In genomic region chr11:117275999-117276398, GRCm38 (mm10) we compare ENCODE assay signal across 9 mouse cellular contexts.
DNase-seq lines count a peak whose midpoint lies in the region; ATAC-seq lines count a peak whose summit lies in the region.
"Had no signal": no experiment of that assay in that cellular context is flagged by ENCODE, and none has a peak within 500 bp of the region (broad histone marks: within the 10 kb centered on the region; RNA-seq: fewer than 3 reads in every experiment).

No protein-coding gene starts in this region.

- H3K27me3 ChIP-seq in neural tube, embryonic 11.5 days (ENCODE audit: control insufficient read depth, insufficient read depth, low read length), result no peaks in the 10 kb centered on the region
- H3K27me3 ChIP-seq in forebrain, embryonic 16.5 days (replicated peaks; ENCODE audit: control insufficient read depth, insufficient read depth, low read length), result no peaks in the 10 kb centered on the region
- H3K27me3 ChIP-seq in hindbrain, embryonic 15.5 days, result no peaks in the 10 kb centered on the region
- H3K27me3 ChIP-seq in lung, embryonic 16.5 days (ENCODE audit: control insufficient read depth, insufficient read depth, low read depth, low read length), result no peaks in the 10 kb centered on the region

- DNase-seq in neural tube, embryonic 11.5 days (ENCODE audit: low spot score), result no peak
- DNase-seq in neural tube, embryonic 10.5 days (ENCODE audit: extremely low spot score, low spot score), result no peak
- no peak for DNase-seq in left cerebral cortex, adult 9 months (ENCODE audit: low spot score in 2 of 2)
- DNase-seq in retina, embryonic 14.5 days (ENCODE audit: low spot score), result no peak
- no peak for DNase-seq in left cerebral cortex, postnatal 36 days (ENCODE audit: low spot score in 2 of 2)

- no peak overlapping the region for H3K4me2 ChIP-seq in neural tube, embryonic 11.5 days (ENCODE audit: low read depth)
- no peak overlapping the region for H3K4me2 ChIP-seq in forebrain, embryonic 16.5 days (ENCODE audit: low read length)
- H3K4me2 ChIP-seq in hindbrain, embryonic 15.5 days, result no peak overlapping the region
- no peak overlapping the region for H3K4me2 ChIP-seq in lung, embryonic 16.5 days (ENCODE audit: low read depth, low read length)

- 45% methylated on average over 6 of the region's 6 CpGs for WGBS in neural tube, embryonic 11.5 days
- 14% methylated on average over 6 of the region's 6 CpGs for WGBS in forebrain, embryonic 16.5 days
- 23% methylated on average over 6 of the region's 6 CpGs for WGBS in hindbrain, embryonic 15.5 days
- 42% methylated on average over 6 of the region's 6 CpGs for WGBS in lung, embryonic 16.5 days

- no peaks in the 10 kb centered on the region; the same call in 1 of the 2 replicates for H3K36me3 ChIP-seq in neural tube, embryonic 11.5 days (ENCODE audit: control insufficient read depth, insufficient read depth, low read length)
- H3K36me3 ChIP-seq in forebrain, embryonic 16.5 days (ENCODE audit: control insufficient read depth, insufficient read depth), result no peaks in the 10 kb centered on the region
- no peaks in the 10 kb centered on the region for H3K36me3 ChIP-seq in hindbrain, embryonic 15.5 days
- no peaks in the 10 kb centered on the region for H3K36me3 ChIP-seq in lung, embryonic 16.5 days (ENCODE audit: control insufficient read depth, insufficient read depth, low read length)

- H3K9me3 ChIP-seq in neural tube, embryonic 11.5 days (ENCODE audit: control insufficient read depth, low read length), result no peaks in the 10 kb centered on the region
- no peaks in the 10 kb centered on the region for H3K9me3 ChIP-seq in forebrain, embryonic 16.5 days (ENCODE audit: control insufficient read depth, low read length)
- H3K9me3 ChIP-seq in hindbrain, embryonic 15.5 days, result no peaks in the 10 kb centered on the region
- H3K9me3 ChIP-seq in lung, embryonic 16.5 days (ENCODE audit: control insufficient read depth, low read length), result no peaks in the 10 kb centered on the region

- no peak overlapping the region for H3K4me3 ChIP-seq in neural tube, embryonic 11.5 days (ENCODE audit: low read depth, low read length)
- no peak overlapping the region for H3K4me3 ChIP-seq in forebrain, embryonic 16.5 days (replicated peaks; ENCODE audit: low read length)
- H3K4me3 ChIP-seq in hindbrain, embryonic 15.5 days, result no peak overlapping the region
- no peak overlapping the region for H3K4me3 ChIP-seq in lung, embryonic 16.5 days (ENCODE audit: low read length)
- H3K4me3 ChIP-seq: erythroblast, embryonic 14.5 days had no signal

- ATAC-seq in neural tube, embryonic 11.5 days (ENCODE audit: insufficient read depth, low FRiP score, low TSS enrichment), result no peak
- ATAC-seq in forebrain, embryonic 16.5 days, result no peak
- peak; percentile 74 for ATAC-seq in hindbrain, embryonic 15.5 days (ENCODE audit: low FRiP score, low read depth)
- ATAC-seq in lung, embryonic 16.5 days (ENCODE audit: low read depth), result peak; percentile 29; the same call in 1 of the 2 replicates

- H3K4me1 ChIP-seq in neural tube, embryonic 11.5 days (ENCODE audit: control insufficient read depth, insufficient read depth, low read length), result peaks cover 47% of the 10 kb centered on the region
- H3K4me1 ChIP-seq in forebrain, embryonic 16.5 days (replicated peaks; ENCODE audit: control insufficient read depth, insufficient read depth, low read length), result peaks cover 9% of the 10 kb centered on the region; the same call in 1 of the 2 replicates
- H3K4me1 ChIP-seq in hindbrain, embryonic 15.5 days (replicated peaks), result peaks cover 30% of the 10 kb centered on the region
- peaks cover 61% of the 10 kb centered on the region for H3K4me1 ChIP-seq in lung, embryonic 16.5 days (replicated peaks; ENCODE audit: control insufficient read depth, insufficient read depth, low read length)

- H3K9ac ChIP-seq in neural tube, embryonic 11.5 days (ENCODE audit: low read length), result no peak overlapping the region
- peak overlapping the region; percentile 15; the same call in 1 of the 2 replicates for H3K9ac ChIP-seq in forebrain, embryonic 16.5 days (replicated peaks; ENCODE audit: low read depth, low read length)
- no peak overlapping the region for H3K9ac ChIP-seq in hindbrain, embryonic 15.5 days
- no peak overlapping the region for H3K9ac ChIP-seq in lung, embryonic 16.5 days (ENCODE audit: low read length)

- 0 out of 2 replicates have a peak overlapping the region, but pooled peaks have one; percentile 44 for H3K27ac ChIP-seq in neural tube, embryonic 11.5 days (ENCODE audit: low read depth, low read length)
- no peak overlapping the region; the same call in 1 of the 2 replicates for H3K27ac ChIP-seq in forebrain, embryonic 16.5 days (ENCODE audit: low read length)
- H3K27ac ChIP-seq in hindbrain, embryonic 15.5 days (replicated peaks), result no peak overlapping the region; the same call in 1 of the 2 replicates
- H3K27ac ChIP-seq in lung, embryonic 16.5 days (ENCODE audit: low read length), result no peak overlapping the region; the same call in 1 of the 2 replicates

- intact Hi-C loops in left cerebral cortex, postnatal 36 days (cut with DNase I), result no loop called here

Comparison
In these comparisons a context has a peak if more than half of its experiments do, and no peak if none do; other contexts are left out.
1. ATAC-seq: peak in hindbrain, embryonic 15.5 days (single experiment) and lung, embryonic 16.5 days (single experiment); none in neural tube, embryonic 11.5 days (single experiment) and forebrain, embryonic 16.5 days (single experiment).